Mouse (Mus musculus): ENCODE measurements around the gene Hmga2. TPM values are rescaled to one million over a fixed set of nuclear protein-coding genes. Genes with fewer than 3 reads are reported as not detected.
"Not testable (repeated sequence)": the region's sequence is repeated elsewhere in the genome, so short reads cannot be mapped to it uniquely, and the experiment has no call there.

Gene Hmga2
- polyA plus RNA-seq, 1 experiment from 2014 or later, result 113 TPM

GRCm38 (mm10) chr10:120369187-120369805 lies 107.0 kb downstream of the Hmga2 start:
- no peaks in the 10 kb centered on the region for H3K27me3 ChIP-seq (ENCODE audit: control insufficient read depth, insufficient read depth, low read length)
- H3K4me2 ChIP-seq (ENCODE audit: low read depth, low read length), result no peak overlapping the region
- no peaks in the 10 kb centered on the region; the same call in 1 of the 2 replicates for H3K4me1 ChIP-seq (ENCODE audit: control insufficient read depth, insufficient read depth, low read length)
- no peak overlapping the region for H3K9ac ChIP-seq (replicated peaks; ENCODE audit: low read length)
- no peak overlapping the region; the same call in 1 of the 2 replicates for H3K27ac ChIP-seq (replicated peaks; ENCODE audit: low read depth, low read length)
- ATAC-seq (replicated peaks; ENCODE audit: insufficient number of reproducible peaks, low FRiP score, low TSS enrichment, low read depth) (no peak), DNase-seq (ENCODE audit: low spot score) (no peak)
- 32% methylated on average over 21 of the region's 21 CpGs for WGBS
- no peak overlapping the region for H3K4me3 ChIP-seq (ENCODE audit: low read depth, low read length)
- H3K9me3 ChIP-seq (replicated peaks; ENCODE audit: control insufficient read depth, low read length), result no peaks in the 10 kb centered on the region
- no peaks in the 10 kb centered on the region for H3K36me3 ChIP-seq (replicated peaks; ENCODE audit: control insufficient read depth, insufficient read depth, low read depth, low read length)

GRCm38 (mm10) chr10:120366173-120366592 lies 110.1 kb downstream of the Hmga2 start:
- not testable (repeated sequence) for H3K9ac ChIP-seq (replicated peaks; ENCODE audit: low read length); H3K4me1 ChIP-seq (ENCODE audit: control insufficient read depth, insufficient read depth, low read length); H3K27me3 ChIP-seq (ENCODE audit: control insufficient read depth, insufficient read depth, low read length); H3K4me3 ChIP-seq (ENCODE audit: low read depth, low read length); H3K9me3 ChIP-seq (replicated peaks; ENCODE audit: control insufficient read depth, low read length); H3K36me3 ChIP-seq (replicated peaks; ENCODE audit: control insufficient read depth, insufficient read depth, low read depth, low read length); H3K4me2 ChIP-seq (ENCODE audit: low read depth, low read length); DNase-seq (ENCODE audit: low spot score); ATAC-seq (replicated peaks; ENCODE audit: insufficient number of reproducible peaks, low FRiP score, low TSS enrichment, low read depth)
- 80% methylated on average over 3 of the region's 3 CpGs for WGBS
- H3K27ac ChIP-seq (replicated peaks; ENCODE audit: low read depth, low read length), result peak overlapping the region; percentile 63; the same call in 1 of the 2 replicates

GRCm38 (mm10) chr10:120365380-120366172 lies 110.7 kb downstream of the Hmga2 start:
- H3K36me3 ChIP-seq (replicated peaks; ENCODE audit: control insufficient read depth, insufficient read depth, low read depth, low read length), result no peaks in the 10 kb centered on the region
- peak; percentile 81 for DNase-seq (ENCODE audit: low spot score)
- no peaks in the 10 kb centered on the region; the same call in 1 of the 2 replicates for H3K4me1 ChIP-seq (ENCODE audit: control insufficient read depth, insufficient read depth, low read length)
- no peaks in the 10 kb centered on the region for H3K27me3 ChIP-seq (ENCODE audit: control insufficient read depth, insufficient read depth, low read length)
- peak overlapping the region; percentile 63; the same call in 1 of the 2 replicates for H3K27ac ChIP-seq (replicated peaks; ENCODE audit: low read depth, low read length)
- no peak overlapping the region for H3K4me2 ChIP-seq (ENCODE audit: low read depth, low read length)
- peak; percentile 78 for ATAC-seq (replicated peaks; ENCODE audit: insufficient number of reproducible peaks, low FRiP score, low TSS enrichment, low read depth)
- H3K9ac ChIP-seq (replicated peaks; ENCODE audit: low read length), result no peak overlapping the region; the same call in 1 of the 2 replicates
- H3K9me3 ChIP-seq (replicated peaks; ENCODE audit: control insufficient read depth, low read length), result no peaks in the 10 kb centered on the region
- H3K4me3 ChIP-seq (ENCODE audit: low read depth, low read length), result no peak overlapping the region
- 24% methylated on average over 24 of the region's 24 CpGs for WGBS

GRCm38 (mm10) chr10:120363983-120364582 lies 112.2 kb downstream of the Hmga2 start:
- WGBS, result 57% methylated on average over 20 of the region's 20 CpGs
- no peaks in the 10 kb centered on the region for H3K27me3 ChIP-seq (ENCODE audit: control insufficient read depth, insufficient read depth, low read length)
- no peak overlapping the region for H3K4me3 ChIP-seq (ENCODE audit: low read depth, low read length)
- no peaks in the 10 kb centered on the region for H3K9me3 ChIP-seq (replicated peaks; ENCODE audit: control insufficient read depth, low read length)
- ATAC-seq (replicated peaks; ENCODE audit: insufficient number of reproducible peaks, low FRiP score, low TSS enrichment, low read depth) (no peak), DNase-seq (ENCODE audit: low spot score) (no peak)
- H3K4me1 ChIP-seq (ENCODE audit: control insufficient read depth, insufficient read depth, low read length), result no peaks in the 10 kb centered on the region; the same call in 1 of the 2 replicates
- H3K27ac ChIP-seq (replicated peaks; ENCODE audit: low read depth, low read length), result no peak overlapping the region
- H3K36me3 ChIP-seq (replicated peaks; ENCODE audit: control insufficient read depth, insufficient read depth, low read depth, low read length), result no peaks in the 10 kb centered on the region
- no peak overlapping the region for H3K9ac ChIP-seq (replicated peaks; ENCODE audit: low read length)
- no peak overlapping the region for H3K4me2 ChIP-seq (ENCODE audit: low read depth, low read length)

- ATAC-seq (replicated peaks; ENCODE audit: insufficient number of reproducible peaks, low FRiP score, low TSS enrichment, low read depth); H3K9me3 ChIP-seq (replicated peaks; ENCODE audit: control insufficient read depth, low read length); H3K9ac ChIP-seq (replicated peaks; ENCODE audit: low read length); H3K27me3 ChIP-seq (ENCODE audit: control insufficient read depth, insufficient read depth, low read length); H3K36me3 ChIP-seq (replicated peaks; ENCODE audit: control insufficient read depth, insufficient read depth, low read depth, low read length); H3K4me3 ChIP-seq (ENCODE audit: low read depth, low read length); H3K27ac ChIP-seq (replicated peaks; ENCODE audit: low read depth, low read length); H3K4me1 ChIP-seq (ENCODE audit: control insufficient read depth, insufficient read depth, low read length); DNase-seq (ENCODE audit: low spot score); H3K4me2 ChIP-seq (ENCODE audit: low read depth, low read length): not testable (repeated sequence)
- 84% methylated on average over 8 of the region's 11 CpGs for WGBS
These were observed 112.8 kb downstream of the Hmga2 start for GRCm38 (mm10) chr10:120363298-120363982.

GRCm38 (mm10) chr10:120354523-120355030 lies 121.7 kb downstream of the Hmga2 start:
- WGBS, result 74% methylated on average over 13 of the region's 13 CpGs
- H3K27ac ChIP-seq (replicated peaks; ENCODE audit: low read depth, low read length), result no peak overlapping the region
- H3K4me3 ChIP-seq (ENCODE audit: low read depth, low read length), result no peak overlapping the region
- H3K9ac ChIP-seq (replicated peaks; ENCODE audit: low read length), result no peak overlapping the region
- no peak overlapping the region for H3K4me2 ChIP-seq (ENCODE audit: low read depth, low read length)
- H3K9me3 ChIP-seq (replicated peaks; ENCODE audit: control insufficient read depth, low read length), result no peaks in the 10 kb centered on the region
- no peak for DNase-seq (ENCODE audit: low spot score)
- no peaks in the 10 kb centered on the region for H3K4me1 ChIP-seq (ENCODE audit: control insufficient read depth, insufficient read depth, low read length)
- H3K36me3 ChIP-seq (replicated peaks; ENCODE audit: control insufficient read depth, insufficient read depth, low read depth, low read length), result no peaks in the 10 kb centered on the region
- H3K27me3 ChIP-seq (ENCODE audit: control insufficient read depth, insufficient read depth, low read length), result no peaks in the 10 kb centered on the region
- ATAC-seq (replicated peaks; ENCODE audit: insufficient number of reproducible peaks, low FRiP score, low TSS enrichment, low read depth), result no peak

- H3K4me2 ChIP-seq (ENCODE audit: low read depth, low read length), result no peak overlapping the region
- no peak overlapping the region for H3K4me3 ChIP-seq (ENCODE audit: low read depth, low read length)
- DNase-seq (ENCODE audit: low spot score), result no peak
- H3K27me3 ChIP-seq (ENCODE audit: control insufficient read depth, insufficient read depth, low read length), result no peaks in the 10 kb centered on the region
- H3K9me3 ChIP-seq (replicated peaks; ENCODE audit: control insufficient read depth, low read length), result no peaks in the 10 kb centered on the region
- ATAC-seq (replicated peaks; ENCODE audit: insufficient number of reproducible peaks, low FRiP score, low TSS enrichment, low read depth), result no peak
- 77% methylated on average over 6 of the region's 6 CpGs for WGBS
- H3K9ac ChIP-seq (replicated peaks; ENCODE audit: low read length), result no peak overlapping the region
- no peaks in the 10 kb centered on the region for H3K36me3 ChIP-seq (replicated peaks; ENCODE audit: control insufficient read depth, insufficient read depth, low read depth, low read length)
- no peak overlapping the region for H3K27ac ChIP-seq (replicated peaks; ENCODE audit: low read depth, low read length)
- no peaks in the 10 kb centered on the region for H3K4me1 ChIP-seq (ENCODE audit: control insufficient read depth, insufficient read depth, low read length)
These were observed 130.9 kb downstream of the Hmga2 start for GRCm38 (mm10) chr10:120345325-120345724.

Data from embryonic facial prominence, embryonic 11.5 days (tissue).